Mouse (Mus musculus): ENCODE results near the gene Eif4e.

The Eif4e gene

DNA sequence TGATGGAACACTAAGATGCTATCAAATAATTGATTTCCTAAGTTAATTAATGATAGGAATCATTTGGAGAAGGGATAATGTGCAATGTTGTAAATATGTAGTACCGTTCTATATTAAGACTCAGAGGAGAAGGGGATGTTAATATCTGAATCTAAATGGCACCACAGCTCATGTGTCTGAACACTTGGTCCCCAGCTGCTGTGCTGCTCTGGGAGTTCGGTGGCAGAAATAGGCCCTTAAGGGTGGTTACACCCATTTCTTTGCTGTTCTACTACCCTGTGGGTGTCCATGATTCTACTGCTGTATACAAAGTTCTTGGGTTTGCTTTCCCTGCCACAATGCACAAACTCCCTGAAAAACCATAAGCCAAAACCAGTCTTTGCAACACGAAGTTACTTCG, 61.2 kb downstream of the Eif4e start:
- no peak for DNase-seq (ENCODE audit: extremely low spot score)

DNA sequence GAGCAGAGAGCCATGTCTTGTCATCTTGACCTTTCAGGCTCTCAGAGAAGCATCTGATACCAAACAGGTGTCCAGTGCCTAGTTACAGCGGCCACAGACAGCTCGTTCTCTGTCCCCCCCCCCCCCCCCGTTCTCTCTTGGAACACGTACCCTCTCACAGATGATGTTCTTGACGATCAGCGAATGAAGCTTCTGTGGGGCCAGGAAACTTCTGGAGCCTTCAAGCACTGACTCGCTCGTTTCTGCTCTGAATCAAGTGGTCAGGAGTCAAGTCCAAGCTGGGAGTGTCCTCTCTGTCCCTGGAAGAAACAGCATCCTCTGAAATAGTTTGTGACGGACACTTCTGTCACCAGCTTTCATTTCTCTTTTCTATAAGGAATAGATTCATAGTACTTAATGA, 62.0 kb downstream of the Eif4e start:
- no peak for DNase-seq (ENCODE audit: extremely low spot score)

DNA sequence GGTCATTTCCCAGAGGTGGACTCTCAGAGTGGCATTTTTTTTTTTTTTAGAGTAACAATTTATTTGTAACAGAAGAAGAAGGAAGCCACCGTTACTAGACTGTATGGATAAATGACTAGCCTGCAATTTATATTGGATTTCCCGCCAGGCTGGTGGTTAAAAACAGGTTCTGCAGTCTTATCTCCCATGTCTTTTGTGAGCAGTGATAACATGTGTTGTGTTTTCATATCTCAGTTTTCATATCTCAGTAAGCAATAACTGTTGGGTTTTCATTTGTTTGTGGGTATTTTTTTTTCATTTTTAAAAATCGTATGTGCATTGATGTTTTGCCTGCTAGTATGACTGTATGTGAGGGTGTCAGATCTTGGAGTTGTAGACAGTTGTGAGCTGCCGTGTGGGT, 65.0 kb downstream of the Eif4e start:
- no peak for DNase-seq (ENCODE audit: extremely low spot score)

DNA sequence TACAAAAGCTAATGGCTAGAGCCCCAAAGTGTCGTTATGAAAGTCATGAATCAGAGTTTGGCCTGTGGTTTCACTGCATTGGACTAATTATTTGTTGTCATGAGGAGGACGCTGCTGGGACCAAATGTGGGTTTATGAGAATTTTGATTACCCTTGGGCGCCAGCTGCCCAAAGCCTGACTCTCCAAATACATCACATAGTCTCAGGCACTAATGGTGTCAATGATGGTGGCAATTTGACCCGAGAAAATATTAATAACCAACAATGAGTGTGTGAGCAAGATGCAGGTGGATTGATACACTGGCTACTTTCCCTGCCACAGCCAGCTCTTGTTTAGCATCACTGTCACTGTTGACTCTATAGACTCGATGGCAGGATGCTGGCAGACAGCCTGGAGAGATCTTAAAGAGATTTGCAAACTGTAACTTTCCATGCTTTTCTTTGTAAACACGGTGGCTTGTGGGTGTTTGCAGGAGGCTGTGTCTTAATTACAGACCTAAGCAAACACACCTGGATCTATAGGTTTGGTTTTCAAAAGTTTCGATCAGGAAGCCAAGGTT, 65.9 kb downstream of the Eif4e start:
- no peak for DNase-seq (ENCODE audit: extremely low spot score)

DNA sequence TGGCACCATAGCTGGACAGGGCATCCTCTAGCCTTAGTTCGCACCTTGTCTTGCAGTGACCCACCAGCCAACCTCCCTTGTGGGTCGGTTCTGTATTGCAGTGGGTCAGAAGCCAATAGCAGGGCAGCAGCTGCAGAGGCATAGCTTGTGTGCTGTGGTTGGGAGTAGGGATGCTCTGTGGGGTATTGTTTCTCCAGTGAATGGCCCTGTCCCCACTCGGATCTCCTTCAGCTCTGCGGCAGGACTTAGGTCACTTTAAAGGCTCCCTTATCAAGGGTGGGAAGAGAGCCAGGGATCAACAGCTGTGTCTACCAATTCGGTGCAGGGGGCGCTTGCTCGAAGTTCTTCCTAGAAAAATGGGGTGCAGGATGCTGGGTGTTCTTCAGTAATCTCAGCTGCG, 67.2 kb downstream of the Eif4e start:
- no peak for DNase-seq (ENCODE audit: extremely low spot score)

GRCm38 (mm10) chr3:138593911-138594310, 67.9 kb downstream of the Eif4e start:
- no peak for DNase-seq (ENCODE audit: extremely low spot score)

DNA sequence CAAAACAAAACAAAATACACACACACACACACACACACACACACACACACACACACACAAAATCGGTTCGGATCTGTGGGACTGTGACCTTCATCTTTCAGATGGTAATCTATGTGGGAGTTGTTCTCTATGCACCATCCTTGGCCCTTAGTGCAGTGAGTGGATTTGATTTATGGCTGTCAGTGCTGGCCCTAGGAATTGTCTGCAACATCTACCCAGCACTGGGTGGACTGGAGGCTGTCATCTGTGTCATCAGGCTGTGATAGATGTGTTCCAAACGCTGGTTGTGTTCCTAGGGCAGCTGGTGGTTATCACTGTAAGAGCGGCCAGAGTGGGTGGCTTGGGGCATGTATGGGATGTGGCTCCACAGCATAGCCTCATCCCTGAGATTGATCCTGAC, 75.1 kb downstream of the Eif4e start:
- DNase-seq (ENCODE audit: extremely low spot score) = no peak

- no peak for DNase-seq (ENCODE audit: extremely low spot score)
Observed at GRCm38 (mm10) chr3:138605132-138605531, 79.2 kb downstream of the Eif4e start.

DNA sequence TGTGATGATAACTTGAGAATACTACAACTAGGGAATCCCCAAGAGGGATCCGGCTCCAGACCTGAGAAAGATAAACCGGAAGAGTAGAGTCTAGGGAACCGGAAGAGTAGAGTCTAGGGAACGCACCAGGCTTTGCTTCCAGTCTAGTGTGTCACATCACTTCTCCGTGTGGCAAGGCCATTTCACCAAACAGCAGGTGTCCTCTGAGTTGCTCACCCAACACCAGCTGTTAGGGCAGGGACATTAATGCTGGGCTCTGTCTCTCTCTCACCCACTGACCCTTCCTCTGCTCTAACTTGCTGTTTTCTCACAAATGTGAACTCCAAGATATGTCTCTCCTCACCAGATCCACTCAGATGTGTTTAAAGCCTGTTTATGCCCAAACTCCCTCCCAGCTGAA, 82.7 kb downstream of the Eif4e start:
- no peak for DNase-seq (ENCODE audit: extremely low spot score)
